Mouse (Mus musculus) stomach, embryonic 14.5 days (tissue): ENCODE measurements around the gene Nr1i3. TPM values are rescaled to one million over a fixed set of nuclear protein-coding genes. Genes with fewer than 3 reads are reported as not detected.

Source experiments
- ATAC-seq: fragments of 200-750 bp; cut with Nextera tagmentation; 2 replicates; pipeline ENCODE4 v1.8.0; 2017; ENCODE audit warnings: low read depth, moderate TSS enrichment; ENCODE audit not compliant: insufficient number of reproducible peaks, insufficient read depth, low FRiP score
- H3K27ac ChIP-seq: fragments of 300-500 bp; sonication (generic); 2 replicates; pipeline ENCODE4 v1.5.1; 2014; ENCODE audit warnings: mild to moderate bottlenecking, low read length, moderate library complexity, mixed read lengths
- H3K27me3 ChIP-seq: fragments of 300-500 bp; sonication (generic); 2 replicates; pipeline ENCODE4 v1.6.1; 2014; ENCODE audit warnings: low read length, control low read depth, mixed read lengths; ENCODE audit not compliant: control insufficient read depth, insufficient read depth
- H3K36me3 ChIP-seq: fragments of 300-500 bp; sonication (generic); 2 replicates; pipeline ENCODE4 v1.6.1; 2014; ENCODE audit warnings: mild to moderate bottlenecking, control low read depth, low read length, moderate library complexity, mixed read lengths; ENCODE audit not compliant: control insufficient read depth, insufficient read depth
- H3K4me1 ChIP-seq: fragments of 300-500 bp; sonication (generic); 2 replicates; pipeline ENCODE4 v1.6.1; 2014; ENCODE audit warnings: low read length, control low read depth, mixed read lengths; ENCODE audit not compliant: control insufficient read depth, insufficient read depth
- H3K4me2 ChIP-seq: fragments of 300-500 bp; sonication (generic); replicated peaks from 2 replicates; pipeline ENCODE4 v1.6.1; 2014; ENCODE audit warnings: low read depth, low read length, control low read depth
- H3K4me3 ChIP-seq: fragments of 300-500 bp; sonication (generic); 2 replicates; pipeline ENCODE4 v1.5.1; 2014; ENCODE audit warnings: low read depth, low read length, control low read depth
- H3K9ac ChIP-seq: fragments of 300-500 bp; sonication (generic); replicated peaks from 2 replicates; pipeline ENCODE4 v1.6.1; 2014; ENCODE audit warnings: low read depth, mild to moderate bottlenecking, control low read depth, low read length, moderate library complexity, mixed read lengths
- H3K9me3 ChIP-seq: fragments of 300-500 bp; sonication (generic); 2 replicates; pipeline ENCODE4 v1.6.1; 2016; ENCODE audit warnings: low read depth, low read length, control low read depth; ENCODE audit not compliant: control insufficient read depth
- WGBS: fragments of 180-500 bp; shearing (Covaris S2); extraction: QIAGEN DNeasy Blood & Tissue Kit; methylation state at CpG from one replicate; pipeline ENCODE4 v1.1.7; 2014; 5-methylcytosine and 5-hydroxymethylcytosine counted together
- polyA plus RNA-seq: library from polyadenylated mRNA; unstranded; fragments of >200 nt; fragmentation: Nextera tagmentation; extraction: Ambion mirVana; gene quantifications from 2 replicates; pipeline ENCODE4 v1.2.1, GENCODE M21; 2014

The Nr1i3 gene
- polyA plus RNA-seq, 1 experiment from 2014 or later, result 0.30 TPM

- no peak overlapping the region; the same call in 1 of the 2 replicates for H3K27ac ChIP-seq
- H3K4me1 ChIP-seq, result peaks cover 7% of the 10 kb centered on the region
- peak overlapping the region; percentile 52 for H3K4me3 ChIP-seq
- ATAC-seq, result no peak
- no peaks in the 10 kb centered on the region for H3K27me3 ChIP-seq
- H3K36me3 ChIP-seq, result peaks cover 9% of the 10 kb centered on the region
- peak overlapping the region; percentile 39; the same call in 1 of the 2 replicates for H3K9ac ChIP-seq
- H3K4me2 ChIP-seq, result peak overlapping the region; percentile 88
- 8% methylated on average over 22 of the region's 22 CpGs for WGBS
- H3K9me3 ChIP-seq, result no peaks in the 10 kb centered on the region
These were observed 7.8 kb downstream of the Nr1i3 start for GRCm38 (mm10) chr1:171221281-171222193.

GRCm38 (mm10) chr1:171222238-171223155, 8.7 kb downstream of the Nr1i3 start, which contains the start of gene Tomm40l:
TSS of gene Tomm40l (minus strand) at chr1:171222514.
- 1% methylated on average over 28 of the region's 28 CpGs for WGBS
- Histone ChIP-seq H3K9ac (peak within 1 kb of the TSS; percentile 39; the same call in 1 of the 2 replicates), H3K4me2 (peak within 1 kb of the TSS; percentile 88), H3K9me3 (no peaks in the 10 kb centered on the region), H3K36me3 (peaks cover 9% of the 10 kb centered on the region), H3K4me3 (peak within 1 kb of the TSS; percentile 52), H3K27me3 (no peaks in the 10 kb centered on the region), H3K4me1 (peaks cover 7% of the 10 kb centered on the region), H3K27ac (peak within 1 kb of the TSS; percentile 85)
- peak; percentile 98 for ATAC-seq

GRCm38 (mm10) chr1:171223168-171223567, 9.4 kb downstream of the Nr1i3 start:
- ATAC-seq, result no peak
- 79% methylated on average over 6 of the region's 6 CpGs for WGBS

GRCm38 (mm10) chr1:171223796-171224195, 10.0 kb downstream of the Nr1i3 start:
- Histone ChIP-seq H3K36me3 (peaks cover 9% of the 10 kb centered on the region), H3K9ac (no peak overlapping the region), H3K4me3 (no peak overlapping the region), H3K9me3 (no peaks in the 10 kb centered on the region), H3K27me3 (no peaks in the 10 kb centered on the region), H3K4me2 (no peak overlapping the region), H3K27ac (no peak overlapping the region), H3K4me1 (peaks cover 7% of the 10 kb centered on the region)
- ATAC-seq, result no peak
- 78% methylated on average over 2 of the region's 2 CpGs for WGBS

More at GRCm38 (mm10) chr1:171223168-171223567, 9.4 kb downstream of the Nr1i3 start:
- H3K27me3 ChIP-seq, result no peaks in the 10 kb centered on the region
- H3K9ac ChIP-seq, result no peak overlapping the region
- peaks cover 7% of the 10 kb centered on the region for H3K4me1 ChIP-seq
- H3K27ac ChIP-seq, result peak overlapping the region; percentile 85
- peak overlapping the region; percentile 28 for H3K4me3 ChIP-seq
- H3K9me3 ChIP-seq, result no peaks in the 10 kb centered on the region
- H3K4me2 ChIP-seq, result peak overlapping the region; percentile 42
- peaks cover 9% of the 10 kb centered on the region for H3K36me3 ChIP-seq

GRCm38 (mm10) chr1:171224857-171225256, 11.1 kb downstream of the Nr1i3 start, which contains the start of gene Apoa2:
TSS of gene Apoa2 (plus strand) at chr1:171225054.
- no peak for ATAC-seq
- Histone ChIP-seq H3K27ac (no peak within 1 kb of the TSS), H3K9ac (no peak within 1 kb of the TSS), H3K9me3 (no peaks in the 10 kb centered on the region), H3K36me3 (peaks cover 6% of the 10 kb centered on the region; the same call in 1 of the 2 replicates), H3K27me3 (no peaks in the 10 kb centered on the region), H3K4me1 (peaks cover 7% of the 10 kb centered on the region), H3K4me2 (no peak within 1 kb of the TSS), H3K4me3 (no peak within 1 kb of the TSS)
- WGBS, result 53% methylated on average over 5 of the region's 5 CpGs

GRCm38 (mm10) chr1:171226780-171227179, 13.0 kb downstream of the Nr1i3 start:
- no peak overlapping the region for H3K4me3 ChIP-seq
- H3K36me3 ChIP-seq, result no peaks in the 10 kb centered on the region
- H3K9me3 ChIP-seq, result no peaks in the 10 kb centered on the region
- H3K9ac ChIP-seq, result no peak overlapping the region
- ATAC-seq, result no peak
- 55% methylated on average over 4 of the region's 4 CpGs for WGBS
- H3K4me1 ChIP-seq, result no peaks in the 10 kb centered on the region; the same call in 1 of the 2 replicates
- no peak overlapping the region for H3K4me2 ChIP-seq
- H3K27ac ChIP-seq, result no peak overlapping the region
- H3K27me3 ChIP-seq, result no peaks in the 10 kb centered on the region

- no peaks in the 10 kb centered on the region for H3K9me3 ChIP-seq
- no peaks in the 10 kb centered on the region for H3K36me3 ChIP-seq
- H3K4me1 ChIP-seq, result no peaks in the 10 kb centered on the region
- ATAC-seq, result no peak
- H3K27ac ChIP-seq, result no peak overlapping the region
- no peak overlapping the region for H3K9ac ChIP-seq
- H3K4me3 ChIP-seq, result no peak overlapping the region
- WGBS, result 79% methylated on average over 1 of the region's 1 CpGs
- no peak overlapping the region for H3K4me2 ChIP-seq
- no peaks in the 10 kb centered on the region for H3K27me3 ChIP-seq
These were observed 14.1 kb downstream of the Nr1i3 start for GRCm38 (mm10) chr1:171227879-171228278.

- Histone ChIP-seq H3K36me3 (peaks cover 15% of the 10 kb centered on the region), H3K9me3 (no peaks in the 10 kb centered on the region), H3K27ac (no peak overlapping the region), H3K27me3 (no peaks in the 10 kb centered on the region), H3K4me3 (no peak overlapping the region), H3K4me2 (no peak overlapping the region), H3K4me1 (no peaks in the 10 kb centered on the region), H3K9ac (no peak overlapping the region)
- 51% methylated on average over 6 of the region's 6 CpGs for WGBS
- ATAC-seq, result no peak
These were observed 16.0 kb downstream of the Nr1i3 start for GRCm38 (mm10) chr1:171229750-171230149.
